Mouse (Mus musculus) hindbrain, embryonic 11.5 days (tissue): Measurements from ENCODE around the gene Gm11060. TPM values are rescaled to one million over a fixed set of nuclear protein-coding genes. Genes with fewer than 3 reads are reported as not detected.

Source experiments
- ATAC-seq: fragments of 200-750 bp; cut with Nextera tagmentation; 2 replicates; pipeline ENCODE4 v1.8.0; 2017; ENCODE audit warnings: mild to moderate bottlenecking, moderate TSS enrichment, moderate library complexity; ENCODE audit not compliant: low FRiP score
- DNase-seq: peaks from one replicate; pipeline ENCODE4 v3.0.0-alpha.2; 2015; ENCODE audit warnings: low spot score
- H3K27ac ChIP-seq: fragments of 300-500 bp; sonication (generic); 2 replicates; pipeline ENCODE4 v1.5.1; 2014; ENCODE audit warnings: mild to moderate bottlenecking, low read depth, low read length
- H3K27me3 ChIP-seq: fragments of 300-500 bp; sonication (generic); 2 replicates; pipeline ENCODE4 v1.6.1; 2014; ENCODE audit warnings: mild to moderate bottlenecking, low read length, moderate library complexity, mixed read lengths; ENCODE audit not compliant: control insufficient read depth, insufficient read depth
- H3K36me3 ChIP-seq: fragments of 300-500 bp; sonication (generic); 2 replicates; pipeline ENCODE4 v1.6.1; 2014; ENCODE audit warnings: mild to moderate bottlenecking, low read length, moderate library complexity, mixed read lengths; ENCODE audit not compliant: control insufficient read depth, insufficient read depth
- H3K4me1 ChIP-seq: fragments of 300-500 bp; sonication (generic); replicated peaks from 2 replicates; pipeline ENCODE4 v1.6.1; 2014; ENCODE audit warnings: low read length, mixed read lengths; ENCODE audit not compliant: control insufficient read depth, insufficient read depth
- H3K4me2 ChIP-seq: fragments of 300-500 bp; sonication (generic); replicated peaks from 2 replicates; pipeline ENCODE4 v1.6.1; 2014; ENCODE audit warnings: mild to moderate bottlenecking, low read depth, low read length
- H3K4me3 ChIP-seq: fragments of 300-500 bp; sonication (generic); 2 replicates; pipeline ENCODE4 v1.5.1; 2014; ENCODE audit warnings: low read depth, low read length
- H3K9ac ChIP-seq: fragments of 300-500 bp; sonication (generic); 2 replicates; pipeline ENCODE4 v1.6.1; 2014; ENCODE audit warnings: low read depth, low read length
- H3K9me3 ChIP-seq: fragments of 300-500 bp; sonication (generic); 2 replicates; pipeline ENCODE4 v1.6.1; 2016; ENCODE audit warnings: low read length; ENCODE audit not compliant: control insufficient read depth
- WGBS: fragments of 180-500 bp; shearing (Covaris S2); extraction: QIAGEN DNeasy Blood & Tissue Kit; methylation state at CpG from one replicate; pipeline ENCODE4 v1.1.7; 2014; 5-methylcytosine and 5-hydroxymethylcytosine counted together
- polyA plus RNA-seq: library from polyadenylated mRNA; unstranded; fragments of >200 nt; fragmentation: Nextera tagmentation; extraction: Ambion mirVana; gene quantifications from 2 replicates; pipeline ENCODE4 v1.2.1, GENCODE M21; 2014

Gm11060 gene
- polyA plus RNA-seq: not detected in 2 replicates

DNA sequence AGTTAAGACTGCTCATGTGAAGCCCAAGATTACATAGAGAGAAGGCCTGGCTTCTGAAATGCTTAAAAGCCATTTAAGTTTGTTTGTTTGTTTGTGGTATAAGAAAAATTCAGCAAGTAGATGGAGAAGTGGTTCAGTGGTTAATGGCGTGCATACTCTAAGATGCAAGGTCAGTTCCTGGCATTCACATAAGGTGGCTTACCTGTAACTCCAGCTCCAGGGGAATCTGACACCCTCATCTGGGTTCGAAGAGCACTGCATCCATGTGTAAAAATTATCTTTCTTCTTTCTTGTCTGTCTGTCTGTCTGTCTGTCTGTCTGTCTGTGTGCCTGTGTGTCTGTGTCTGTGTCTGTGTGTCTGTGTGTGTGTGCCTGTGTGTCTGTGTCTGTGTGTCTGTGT is at the start of gene Gm11060:
Gm11060 (plus strand) TSS at position 301 of the 400 bp plus-strand sequence.
- 96% methylated on average over 2 of the region's 2 CpGs for WGBS

DNA sequence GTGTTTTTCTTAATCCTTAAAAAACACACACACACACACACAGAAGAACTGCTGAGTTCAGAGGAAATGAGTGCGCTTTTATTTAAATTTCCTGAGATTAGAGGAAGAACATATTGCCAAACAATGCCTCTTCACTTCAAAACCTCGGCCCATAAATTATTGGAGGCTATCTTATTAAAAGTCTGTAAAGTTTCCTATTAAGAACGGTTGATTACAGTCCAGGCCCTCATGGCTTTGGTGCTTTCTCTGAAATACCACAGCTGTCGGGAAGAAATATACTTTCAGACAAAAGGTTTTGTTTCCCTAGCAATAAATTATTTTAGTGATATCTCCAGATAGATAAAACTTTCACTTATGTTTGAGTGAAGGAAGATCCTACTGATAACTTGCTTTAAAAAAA is 48.7 kb upstream of the Gm11060 start:
- H3K4me2 ChIP-seq: no peak overlapping the region
- no peak overlapping the region for H3K27ac ChIP-seq
- no peaks in the 10 kb centered on the region for H3K36me3 ChIP-seq
- no peaks in the 10 kb centered on the region for H3K27me3 ChIP-seq
- WGBS: 87% methylated on average over 4 of the region's 4 CpGs
- H3K4me1 ChIP-seq: no peaks in the 10 kb centered on the region
- H3K9ac ChIP-seq: no peak overlapping the region
- DNase-seq: no peak
- no peak overlapping the region for H3K4me3 ChIP-seq
- no peak for ATAC-seq
- no peaks in the 10 kb centered on the region for H3K9me3 ChIP-seq

More for the DNA sequence above, at the start of gene Gm11060:
- no peaks in the 10 kb centered on the region for H3K4me1 ChIP-seq
- DNase-seq (no peak), ATAC-seq (no peak)
- no peak within 1 kb of the TSS for H3K4me2 ChIP-seq
- H3K36me3 ChIP-seq: no peaks in the 10 kb centered on the region
- no peak within 1 kb of the TSS for H3K9ac ChIP-seq
- H3K9me3 ChIP-seq: no peaks in the 10 kb centered on the region
- no peak within 1 kb of the TSS for H3K4me3 ChIP-seq
- H3K27me3 ChIP-seq: no peaks in the 10 kb centered on the region
- H3K27ac ChIP-seq: no peak within 1 kb of the TSS

DNA sequence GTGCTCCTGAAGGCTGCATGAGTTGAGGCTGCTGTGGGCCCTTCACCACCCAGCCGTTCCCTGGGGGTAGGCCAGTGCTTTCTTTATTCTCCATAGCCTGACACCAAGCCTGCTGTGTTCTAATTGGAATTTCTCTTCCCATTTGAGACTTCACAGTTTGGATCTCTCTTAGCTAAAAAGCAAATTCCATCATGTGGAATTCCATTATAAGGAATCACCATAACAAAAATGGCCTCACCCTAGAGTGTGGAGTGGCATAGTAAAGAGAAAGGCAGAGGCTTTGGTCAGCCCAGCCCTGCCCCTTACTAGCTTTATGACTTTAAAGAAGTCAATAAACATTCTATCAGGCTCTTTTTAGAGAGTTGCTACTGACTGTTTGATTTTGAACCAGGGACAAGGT is 43.5 kb upstream of the Gm11060 start:
- Histone ChIP-seq H3K9ac (no peak overlapping the region), H3K4me2 (no peak overlapping the region), H3K36me3 (no peaks in the 10 kb centered on the region), H3K9me3 (no peaks in the 10 kb centered on the region), H3K27me3 (no peaks in the 10 kb centered on the region), H3K4me1 (no peaks in the 10 kb centered on the region), H3K4me3 (no peak overlapping the region), H3K27ac (no peak overlapping the region)
- WGBS: 46% methylated on average over 1 of the region's 1 CpGs
- DNase-seq (no peak), ATAC-seq (no peak)

DNA sequence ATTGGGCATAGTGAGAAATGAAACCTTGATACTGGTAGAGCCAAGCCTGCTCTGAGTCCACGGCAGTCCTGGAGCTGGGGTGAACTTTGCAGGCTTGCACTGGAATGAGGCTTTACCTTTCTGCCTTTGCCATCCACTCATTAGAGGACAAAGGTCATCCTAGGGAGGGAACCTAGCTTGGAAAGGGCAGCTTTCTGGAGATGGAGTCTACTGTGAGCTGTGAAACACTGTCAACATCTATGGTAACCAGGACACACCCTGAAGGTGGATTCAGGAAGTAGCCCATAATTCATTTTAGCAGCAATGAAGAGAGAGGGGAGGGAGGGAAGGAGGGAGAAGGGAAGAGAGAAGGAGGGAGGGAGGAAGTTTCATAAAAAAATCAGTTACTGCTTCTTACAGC is 36.3 kb upstream of the Gm11060 start:
- H3K4me1 ChIP-seq: no peaks in the 10 kb centered on the region
- H3K9me3 ChIP-seq: no peaks in the 10 kb centered on the region
- no peak overlapping the region for H3K27ac ChIP-seq
- DNase-seq (no peak), ATAC-seq (no peak)
- H3K4me3 ChIP-seq: no peak overlapping the region
- 74% methylated on average over 1 of the region's 1 CpGs for WGBS
- no peak overlapping the region for H3K9ac ChIP-seq
- no peaks in the 10 kb centered on the region for H3K27me3 ChIP-seq
- H3K36me3 ChIP-seq: no peaks in the 10 kb centered on the region
- no peak overlapping the region for H3K4me2 ChIP-seq

DNA sequence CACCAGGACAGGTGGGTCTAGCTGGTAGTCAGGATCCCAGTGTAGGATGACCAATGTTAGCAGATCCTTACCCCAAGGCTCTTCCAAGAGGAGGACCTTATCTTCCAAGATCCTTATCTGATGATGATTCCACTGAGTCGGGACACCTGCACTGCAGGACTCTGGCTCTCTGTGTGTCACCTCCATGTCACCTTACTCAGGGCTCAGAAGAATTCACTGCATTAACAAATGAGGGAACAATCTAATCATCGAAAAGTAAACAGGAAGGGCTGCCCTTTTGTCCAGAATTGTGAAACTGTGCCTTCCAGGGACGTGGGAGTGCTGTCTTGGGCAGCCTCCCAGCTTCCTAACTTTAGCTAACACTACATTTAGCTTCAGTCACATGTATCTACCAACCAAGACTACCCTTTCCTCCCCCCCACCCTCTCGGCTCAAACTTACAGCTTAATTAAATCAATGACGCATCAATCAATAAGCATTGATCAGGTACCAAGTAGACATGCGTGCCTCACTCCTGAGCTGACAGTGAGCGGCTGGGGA is 33.2 kb upstream of the Gm11060 start:
- H3K4me2 ChIP-seq: no peak overlapping the region
- WGBS: 79% methylated on average over 7 of the region's 7 CpGs
- H3K4me1 ChIP-seq: no peaks in the 10 kb centered on the region
- no peak overlapping the region for H3K27ac ChIP-seq
- no peaks in the 10 kb centered on the region for H3K36me3 ChIP-seq
- no peak overlapping the region for H3K9ac ChIP-seq
- H3K4me3 ChIP-seq: no peak overlapping the region
- no peaks in the 10 kb centered on the region for H3K27me3 ChIP-seq
- DNase-seq: no peak
- ATAC-seq: no peak
- no peaks in the 10 kb centered on the region for H3K9me3 ChIP-seq

DNA sequence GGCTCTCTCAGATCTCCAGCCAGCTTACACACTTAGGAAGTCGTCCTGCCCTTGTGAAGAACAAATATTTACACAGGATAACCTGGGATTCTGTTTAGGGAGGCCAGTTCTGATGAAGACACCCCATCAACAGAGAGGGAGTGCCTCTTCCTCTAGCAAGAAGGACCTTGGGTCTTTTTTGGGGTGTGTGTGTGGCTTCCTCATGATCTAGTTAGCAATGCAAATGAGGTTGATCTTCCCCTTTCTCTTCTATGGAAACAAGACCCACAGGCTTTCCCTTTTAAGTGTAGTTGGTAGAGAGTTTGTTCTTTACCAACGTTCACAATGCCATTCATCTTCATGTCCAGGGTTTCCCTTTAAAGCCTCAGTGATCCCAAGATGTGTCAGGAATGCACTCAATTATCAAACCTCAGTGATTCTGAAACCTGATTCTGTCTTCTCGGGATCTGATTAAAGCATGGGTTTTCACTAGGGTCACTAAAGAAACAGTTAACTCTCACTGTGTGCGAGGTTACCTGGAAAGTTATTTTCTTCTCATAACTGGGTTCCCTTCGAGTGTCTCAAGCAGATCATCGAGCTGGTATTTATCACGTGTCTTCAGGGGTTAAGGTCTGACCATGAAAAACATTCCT is 29.0 kb upstream of the Gm11060 start:
- 62% methylated on average over 7 of the region's 7 CpGs for WGBS
- no peak overlapping the region for H3K4me2 ChIP-seq
- no peak overlapping the region for H3K27ac ChIP-seq
- H3K36me3 ChIP-seq: no peaks in the 10 kb centered on the region
- no peaks in the 10 kb centered on the region for H3K4me1 ChIP-seq
- no peak for ATAC-seq
- no peak overlapping the region for H3K9ac ChIP-seq
- no peak overlapping the region for H3K4me3 ChIP-seq
- H3K9me3 ChIP-seq: no peaks in the 10 kb centered on the region
- no peaks in the 10 kb centered on the region for H3K27me3 ChIP-seq
- DNase-seq: no peak

DNA sequence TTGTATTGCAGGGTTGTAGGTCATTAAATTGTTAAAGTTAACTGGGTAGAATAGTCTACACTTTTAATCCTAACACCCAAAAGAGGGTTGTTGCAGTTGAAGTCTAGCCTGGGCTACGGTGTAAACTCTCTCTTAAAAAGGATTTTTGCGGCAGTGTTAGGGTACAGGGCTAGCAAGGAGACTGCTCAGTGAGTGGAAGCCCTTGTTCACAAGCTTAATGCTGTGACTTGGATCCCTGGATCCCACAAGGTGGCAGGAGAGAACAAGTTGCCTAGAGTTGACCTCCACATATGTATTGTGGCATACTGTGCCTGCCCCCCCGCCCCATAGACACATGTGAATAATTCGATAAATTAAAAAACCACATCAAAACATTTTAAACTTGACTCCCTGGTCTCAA is 19.3 kb upstream of the Gm11060 start:
- no peak for ATAC-seq

DNA sequence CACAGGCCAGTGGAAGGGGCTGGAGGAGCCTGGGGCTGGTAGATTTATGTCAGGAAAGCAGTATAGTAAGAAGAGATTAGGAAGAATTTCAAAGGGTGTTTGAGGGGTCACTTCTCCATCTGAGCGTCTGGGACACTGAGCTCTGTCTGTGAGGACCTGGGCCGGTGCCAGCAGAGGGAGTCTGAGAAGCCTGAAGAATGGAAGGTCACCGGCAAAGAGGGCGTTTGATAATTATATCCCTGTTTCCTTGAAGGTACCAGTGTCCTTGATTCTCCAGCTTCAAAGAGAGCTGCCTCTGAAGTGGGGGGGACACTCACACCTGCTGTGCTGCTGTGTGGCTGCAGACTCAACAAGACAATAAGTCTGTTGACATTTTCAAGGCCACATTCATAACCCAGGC is 17.6 kb upstream of the Gm11060 start:
- Histone ChIP-seq H3K9me3 (no peaks in the 10 kb centered on the region), H3K27me3 (no peaks in the 10 kb centered on the region), H3K9ac (no peak overlapping the region), H3K36me3 (no peaks in the 10 kb centered on the region), H3K4me2 (no peak overlapping the region), H3K27ac (no peak overlapping the region), H3K4me3 (no peak overlapping the region), H3K4me1 (no peaks in the 10 kb centered on the region)
- ATAC-seq (no peak), DNase-seq (no peak)
- 63% methylated on average over 4 of the region's 4 CpGs for WGBS

More for the DNA sequence above, 19.3 kb upstream of the Gm11060 start:
- 78% methylated on average over 4 of the region's 4 CpGs for WGBS
- H3K27ac ChIP-seq: no peak overlapping the region
- no peaks in the 10 kb centered on the region for H3K9me3 ChIP-seq
- H3K4me3 ChIP-seq: no peak overlapping the region
- H3K4me2 ChIP-seq: no peak overlapping the region
- no peak for DNase-seq
- no peaks in the 10 kb centered on the region for H3K4me1 ChIP-seq
- no peaks in the 10 kb centered on the region for H3K36me3 ChIP-seq
- H3K27me3 ChIP-seq: no peaks in the 10 kb centered on the region
- H3K9ac ChIP-seq: no peak overlapping the region

DNA sequence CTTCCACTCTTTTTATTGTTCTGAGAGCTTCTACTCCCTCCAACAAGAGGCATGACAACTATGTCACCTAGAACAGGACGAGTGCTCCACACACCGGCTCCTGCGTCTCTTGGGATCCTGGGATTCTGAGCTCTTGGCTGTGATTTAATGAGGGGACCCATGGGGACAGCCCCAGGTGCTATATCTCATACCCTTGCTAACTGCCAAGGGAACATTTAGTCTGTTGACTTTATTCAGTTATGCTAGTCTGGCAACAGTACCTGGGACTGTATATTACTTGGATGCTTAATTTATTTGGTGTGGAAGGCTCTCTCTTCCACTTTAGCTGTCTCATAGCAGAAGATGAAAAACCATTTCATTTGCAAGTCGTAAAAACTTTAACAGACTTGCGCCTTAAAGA is 16.0 kb upstream of the Gm11060 start:
- H3K27me3 ChIP-seq: no peaks in the 10 kb centered on the region
- H3K4me3 ChIP-seq: no peak overlapping the region
- H3K4me1 ChIP-seq: no peaks in the 10 kb centered on the region
- 80% methylated on average over 5 of the region's 5 CpGs for WGBS
- no peak for DNase-seq
- no peak overlapping the region for H3K4me2 ChIP-seq
- H3K9me3 ChIP-seq: no peaks in the 10 kb centered on the region
- ATAC-seq: no peak
- no peak overlapping the region for H3K27ac ChIP-seq
- H3K36me3 ChIP-seq: no peaks in the 10 kb centered on the region
- H3K9ac ChIP-seq: no peak overlapping the region
